Mouse (Mus musculus): ENCODE measurements around the gene Cidec.
A peak's percentile ranks its signal among the peaks of the same experiment; 100 is the strongest.

DNA sequence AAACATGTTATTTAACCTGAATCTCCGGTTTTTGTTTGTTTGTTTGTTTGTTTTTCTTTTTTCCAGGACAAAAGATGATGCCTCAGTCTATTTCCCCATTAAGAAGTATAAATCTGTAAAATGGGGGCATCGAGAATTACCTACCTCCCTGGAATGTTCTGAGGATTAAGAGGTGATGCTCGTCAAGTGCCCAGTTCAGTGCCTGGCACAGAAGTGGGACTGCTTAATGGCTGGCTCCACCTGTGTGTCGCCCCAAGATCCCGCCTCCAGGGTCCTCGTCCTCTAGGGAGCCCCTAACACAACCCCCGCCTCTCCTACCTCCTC is 58.4 kb downstream of the Cidec start:
- peak; percentile 41 for TF ChIP-seq POLR2A (IDR thresholded peaks at IDR 0.05; ENCODE audit: insufficient read length, low read depth)
- TF ChIP-seq MAX (IDR thresholded peaks at IDR 0.05; ENCODE audit: low read depth): no peak

Measured in myocyte (in vitro differentiated cells).